Mouse (Mus musculus): ENCODE results near the gene Rbm45. TPM values are rescaled to one million over a fixed set of nuclear protein-coding genes. Genes with fewer than 3 reads are reported as not detected.

Rbm45 gene
- polyA plus RNA-seq, 1 experiment from 2014 or later, result 11.9 TPM

DNA sequence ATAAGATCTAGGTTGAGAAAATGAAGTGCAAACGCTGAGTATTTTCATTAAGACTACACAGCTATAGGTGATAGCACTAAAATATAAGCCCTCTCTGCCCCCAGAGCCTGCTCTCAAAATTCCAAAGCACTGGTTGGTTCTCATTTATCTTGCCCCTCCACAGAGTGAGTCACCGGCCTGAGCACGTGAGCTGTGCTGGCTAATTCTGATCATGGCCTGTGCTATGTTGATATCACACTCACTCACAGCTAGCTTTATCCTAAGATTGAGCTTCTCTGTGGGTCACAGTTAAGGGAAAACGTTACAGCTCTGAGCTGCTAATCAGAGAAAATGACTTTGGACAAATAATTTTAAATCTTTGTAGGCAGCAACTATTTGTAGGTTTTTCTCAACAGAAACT lies 2.5 kb downstream of the Rbm45 start:
- peaks cover 10% of the 10 kb centered on the region for H3K4me1 ChIP-seq (ENCODE audit: control insufficient read depth, insufficient read depth, low read length)
- no peak overlapping the region for H3K4me3 ChIP-seq (ENCODE audit: low read length)
- H3K27ac ChIP-seq (ENCODE audit: low read length), result no peak overlapping the region
- 82% methylated on average over 4 of the region's 4 CpGs for WGBS
- H3K27me3 ChIP-seq (replicated peaks; ENCODE audit: control insufficient read depth, insufficient read depth, low read length), result no peaks in the 10 kb centered on the region
- ATAC-seq, result no peak
- no peak overlapping the region for H3K9ac ChIP-seq (ENCODE audit: low read depth, low read length)
- H3K9me3 ChIP-seq (ENCODE audit: control insufficient read depth, low read length), result no peaks in the 10 kb centered on the region
- H3K4me2 ChIP-seq (ENCODE audit: low read depth, low read length), result no peak overlapping the region
- no peaks in the 10 kb centered on the region; the same call in 1 of the 2 replicates for H3K36me3 ChIP-seq (ENCODE audit: control insufficient read depth, insufficient read depth, low read length)

GRCm38 (mm10) chr2:76374544-76375206 lies 4.9 kb downstream of the Rbm45 start:
- Histone ChIP-seq H3K36me3 (ENCODE audit: control insufficient read depth, insufficient read depth, low read length) (peaks cover 5% of the 10 kb centered on the region), H3K4me2 (ENCODE audit: low read depth, low read length) (no peak overlapping the region), H3K27ac (ENCODE audit: low read length) (no peak overlapping the region), H3K27me3 (replicated peaks; ENCODE audit: control insufficient read depth, insufficient read depth, low read length) (no peaks in the 10 kb centered on the region), H3K4me1 (ENCODE audit: control insufficient read depth, insufficient read depth, low read length) (peaks cover 10% of the 10 kb centered on the region), H3K9ac (ENCODE audit: low read depth, low read length) (no peak overlapping the region), H3K4me3 (ENCODE audit: low read length) (no peak overlapping the region), H3K9me3 (ENCODE audit: control insufficient read depth, low read length) (no peaks in the 10 kb centered on the region)
- no peak for ATAC-seq
- 90% methylated on average over 6 of the region's 6 CpGs for WGBS

GRCm38 (mm10) chr2:76378646-76379045 lies 8.9 kb downstream of the Rbm45 start:
- Histone ChIP-seq H3K4me3 (ENCODE audit: low read length) (no peak overlapping the region), H3K36me3 (ENCODE audit: control insufficient read depth, insufficient read depth, low read length) (peaks cover 9% of the 10 kb centered on the region), H3K4me1 (ENCODE audit: control insufficient read depth, insufficient read depth, low read length) (no peaks in the 10 kb centered on the region), H3K9ac (ENCODE audit: low read depth, low read length) (no peak overlapping the region), H3K27ac (ENCODE audit: low read length) (no peak overlapping the region), H3K9me3 (ENCODE audit: control insufficient read depth, low read length) (no peaks in the 10 kb centered on the region), H3K4me2 (ENCODE audit: low read depth, low read length) (no peak overlapping the region), H3K27me3 (replicated peaks; ENCODE audit: control insufficient read depth, insufficient read depth, low read length) (no peaks in the 10 kb centered on the region)
- WGBS, result 94% methylated on average over 19 of the region's 19 CpGs
- no peak for ATAC-seq

DNA sequence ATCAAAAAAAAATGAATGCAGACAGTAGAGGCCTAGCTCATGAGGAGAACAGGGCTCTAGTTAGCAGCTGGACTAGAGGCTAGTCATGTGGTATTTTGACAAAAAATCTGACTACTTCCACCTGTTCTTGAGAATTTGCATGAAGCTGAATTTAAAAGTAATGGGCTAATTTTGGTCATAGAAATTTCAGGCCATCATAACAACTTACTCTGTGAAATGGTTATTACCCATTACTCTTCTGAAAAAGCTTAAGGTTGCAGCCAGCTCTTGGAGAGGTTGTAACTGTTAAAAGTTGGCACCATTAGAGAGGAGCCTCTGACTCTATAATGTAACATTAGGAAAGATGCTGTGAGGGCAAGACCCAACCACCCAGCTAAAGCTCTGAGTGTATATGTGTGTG lies 16.7 kb downstream of the Rbm45 start:
- no peaks in the 10 kb centered on the region for H3K36me3 ChIP-seq (ENCODE audit: control insufficient read depth, insufficient read depth, low read length)
- H3K4me3 ChIP-seq (ENCODE audit: low read length), result no peak overlapping the region
- no peak overlapping the region for H3K9ac ChIP-seq (ENCODE audit: low read depth, low read length)
- H3K9me3 ChIP-seq (ENCODE audit: control insufficient read depth, low read length), result no peaks in the 10 kb centered on the region
- no peak overlapping the region for H3K27ac ChIP-seq (ENCODE audit: low read length)
- no peak for ATAC-seq
- no peak overlapping the region for H3K4me2 ChIP-seq (ENCODE audit: low read depth, low read length)
- H3K4me1 ChIP-seq (ENCODE audit: control insufficient read depth, insufficient read depth, low read length), result no peaks in the 10 kb centered on the region
- H3K27me3 ChIP-seq (replicated peaks; ENCODE audit: control insufficient read depth, insufficient read depth, low read length), result no peaks in the 10 kb centered on the region

- Histone ChIP-seq H3K27me3 (replicated peaks; ENCODE audit: control insufficient read depth, insufficient read depth, low read length) (no peaks in the 10 kb centered on the region), H3K27ac (ENCODE audit: low read length) (no peak overlapping the region), H3K4me3 (ENCODE audit: low read length) (no peak overlapping the region), H3K9ac (ENCODE audit: low read depth, low read length) (no peak overlapping the region), H3K9me3 (ENCODE audit: control insufficient read depth, low read length) (no peaks in the 10 kb centered on the region), H3K36me3 (ENCODE audit: control insufficient read depth, insufficient read depth, low read length) (no peaks in the 10 kb centered on the region), H3K4me1 (ENCODE audit: control insufficient read depth, insufficient read depth, low read length) (no peaks in the 10 kb centered on the region), H3K4me2 (ENCODE audit: low read depth, low read length) (no peak overlapping the region)
- no peak for ATAC-seq
Measured at GRCm38 (mm10) chr2:76400178-76400577, 30.4 kb downstream of the Rbm45 start.

DNA sequence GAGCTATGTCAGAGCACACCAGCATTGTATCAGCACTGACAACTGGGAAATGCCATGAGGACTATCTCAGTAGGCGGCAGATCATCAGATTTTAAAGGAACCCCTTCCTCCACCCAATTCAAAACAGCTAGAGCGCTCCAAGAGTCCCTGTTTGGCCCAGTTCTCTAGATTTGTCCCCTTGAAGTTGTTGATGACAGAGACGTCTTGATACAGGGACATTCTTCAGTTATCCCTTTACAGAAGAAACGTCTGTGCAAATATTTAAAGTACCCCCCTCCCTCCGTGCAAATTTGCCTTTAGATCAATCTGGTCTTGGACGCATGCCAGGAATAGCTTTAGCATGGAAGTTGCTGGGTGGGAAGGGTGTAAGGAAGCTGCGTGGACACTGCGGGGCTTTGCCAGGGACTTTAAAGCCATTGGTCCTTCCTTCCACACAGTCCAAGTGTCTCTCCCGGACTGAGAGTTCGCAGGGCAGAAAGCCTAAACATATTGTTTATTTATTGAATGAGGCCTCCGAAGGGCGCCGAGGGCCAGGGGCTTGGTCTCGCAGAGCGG lies 35.9 kb downstream of the Rbm45 start:
- peak overlapping the region; percentile 88 for H3K9ac ChIP-seq (ENCODE audit: low read depth, low read length)
- H3K27ac ChIP-seq (ENCODE audit: low read length), result peak overlapping the region; percentile 69
- peak overlapping the region; percentile 94 for H3K4me3 ChIP-seq (ENCODE audit: low read length)
- H3K9me3 ChIP-seq (ENCODE audit: control insufficient read depth, low read length), result no peaks in the 10 kb centered on the region
- H3K4me1 ChIP-seq (ENCODE audit: control insufficient read depth, insufficient read depth, low read length), result peaks cover 4% of the 10 kb centered on the region; the same call in 1 of the 2 replicates
- no peaks in the 10 kb centered on the region for H3K27me3 ChIP-seq (replicated peaks; ENCODE audit: control insufficient read depth, insufficient read depth, low read length)
- peak overlapping the region; percentile 93 for H3K4me2 ChIP-seq (ENCODE audit: low read depth, low read length)
- ATAC-seq, result peak; percentile 58
- 3% methylated on average over 15 of the region's 15 CpGs for WGBS
- no peaks in the 10 kb centered on the region for H3K36me3 ChIP-seq (ENCODE audit: control insufficient read depth, insufficient read depth, low read length)

DNA sequence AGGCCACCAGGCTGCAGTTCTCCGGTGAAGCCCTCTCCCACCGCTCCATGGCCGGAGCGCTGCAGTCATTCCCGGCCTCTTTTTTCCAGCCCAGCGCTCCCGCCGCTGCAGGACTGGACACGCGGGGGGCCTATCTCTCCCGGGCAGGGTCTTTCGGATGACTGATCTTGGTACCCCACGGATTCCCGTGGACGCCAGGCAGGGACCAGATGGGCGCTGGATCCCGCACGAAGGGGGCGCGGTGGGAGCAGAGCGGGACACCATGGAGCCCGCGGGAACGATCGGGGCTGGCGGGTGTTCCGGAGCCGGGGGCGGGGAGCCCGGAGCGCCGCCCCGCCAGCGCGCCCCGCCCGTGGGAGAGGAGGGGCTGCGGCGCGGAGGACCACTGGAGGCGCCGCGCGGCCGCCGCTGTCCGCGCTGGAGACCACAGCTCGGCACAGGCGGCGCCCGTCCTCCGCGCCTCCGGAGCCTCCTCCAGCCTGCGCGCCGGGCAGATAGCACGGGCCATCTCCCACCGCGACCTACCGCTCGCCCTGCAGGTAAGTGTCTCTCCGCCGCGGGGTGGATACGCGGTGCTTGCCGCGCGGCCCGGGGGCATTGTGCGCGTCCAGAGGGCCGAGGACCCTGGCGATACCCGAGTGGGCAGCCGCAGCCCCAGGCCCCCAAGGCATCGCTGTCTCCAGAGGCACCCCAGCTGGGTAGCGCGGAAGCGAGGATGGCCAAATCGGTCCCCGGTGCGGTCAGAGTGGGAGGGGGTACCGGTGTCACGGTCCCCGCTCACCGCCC lies 36.6 kb downstream of the Rbm45 start, which contains the start of gene Osbpl6:
Osbpl6 (plus strand) TSS at position 358 of the 786 bp plus-strand sequence.
- under 1% methylated on average over 79 of the region's 89 CpGs for WGBS
- Histone ChIP-seq H3K9me3 (ENCODE audit: control insufficient read depth, low read length) (no peaks in the 10 kb centered on the region), H3K27me3 (replicated peaks; ENCODE audit: control insufficient read depth, insufficient read depth, low read length) (no peaks in the 10 kb centered on the region), H3K4me3 (ENCODE audit: low read length) (peak within 1 kb of the TSS; percentile 94), H3K4me2 (ENCODE audit: low read depth, low read length) (peak within 1 kb of the TSS; percentile 93), H3K4me1 (ENCODE audit: control insufficient read depth, insufficient read depth, low read length) (peaks cover 4% of the 10 kb centered on the region; the same call in 1 of the 2 replicates), H3K9ac (ENCODE audit: low read depth, low read length) (peak within 1 kb of the TSS; percentile 88), H3K27ac (ENCODE audit: low read length) (peak within 1 kb of the TSS; percentile 69), H3K36me3 (ENCODE audit: control insufficient read depth, insufficient read depth, low read length) (no peaks in the 10 kb centered on the region)
- peak; percentile 95 for ATAC-seq

DNA sequence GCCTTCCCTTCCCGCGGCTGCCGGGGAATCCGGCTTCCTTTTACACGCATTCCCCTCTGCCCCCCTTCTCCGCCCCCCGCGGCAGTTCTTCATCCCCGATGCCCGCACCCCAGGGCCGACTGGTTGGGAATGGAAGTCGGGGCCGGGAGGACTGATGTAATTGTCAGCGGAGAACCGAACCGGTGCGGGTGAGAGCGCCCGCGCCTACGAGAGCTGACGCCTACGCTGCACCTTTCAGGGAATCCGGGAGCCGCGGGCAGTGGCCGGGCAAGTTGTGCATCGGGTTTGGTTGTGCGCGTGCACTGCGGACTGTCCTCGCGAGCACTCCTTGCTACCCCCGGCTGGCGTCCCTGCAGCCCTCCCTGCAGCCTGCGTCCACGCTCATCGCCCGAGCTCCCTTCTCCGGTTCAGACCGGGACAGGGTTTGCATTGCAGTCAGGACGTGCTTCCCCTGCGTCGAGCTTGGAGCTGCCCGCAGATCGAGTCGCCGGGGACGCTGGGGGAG lies 37.2 kb downstream of the Rbm45 start:
- Histone ChIP-seq H3K36me3 (ENCODE audit: control insufficient read depth, insufficient read depth, low read length) (no peaks in the 10 kb centered on the region), H3K9me3 (ENCODE audit: control insufficient read depth, low read length) (no peaks in the 10 kb centered on the region), H3K9ac (ENCODE audit: low read depth, low read length) (peak overlapping the region; percentile 88), H3K27ac (ENCODE audit: low read length) (peak overlapping the region; percentile 60), H3K4me2 (ENCODE audit: low read depth, low read length) (peak overlapping the region; percentile 93), H3K27me3 (replicated peaks; ENCODE audit: control insufficient read depth, insufficient read depth, low read length) (no peaks in the 10 kb centered on the region), H3K4me3 (ENCODE audit: low read length) (peak overlapping the region; percentile 94), H3K4me1 (ENCODE audit: control insufficient read depth, insufficient read depth, low read length) (peaks cover 4% of the 10 kb centered on the region; the same call in 1 of the 2 replicates)
- peak; percentile 53 for ATAC-seq
- under 1% methylated on average over 48 of the region's 49 CpGs for WGBS

GRCm38 (mm10) chr2:76409526-76409925 lies 39.7 kb downstream of the Rbm45 start:
- WGBS, result 77% methylated on average over 1 of the region's 1 CpGs

More at GRCm38 (mm10) chr2:76409526-76409925, 39.7 kb downstream of the Rbm45 start:
- Histone ChIP-seq H3K27me3 (replicated peaks; ENCODE audit: control insufficient read depth, insufficient read depth, low read length) (no peaks in the 10 kb centered on the region), H3K9me3 (ENCODE audit: control insufficient read depth, low read length) (no peaks in the 10 kb centered on the region), H3K9ac (ENCODE audit: low read depth, low read length) (no peak overlapping the region), H3K4me1 (ENCODE audit: control insufficient read depth, insufficient read depth, low read length) (peaks cover 4% of the 10 kb centered on the region), H3K27ac (ENCODE audit: low read length) (no peak overlapping the region), H3K4me2 (ENCODE audit: low read depth, low read length) (no peak overlapping the region), H3K4me3 (ENCODE audit: low read length) (no peak overlapping the region), H3K36me3 (ENCODE audit: control insufficient read depth, insufficient read depth, low read length) (no peaks in the 10 kb centered on the region)
- ATAC-seq, result no peak
